ENCODE assay signal across 9 mouse cellular contexts in the genomic region with DNA sequence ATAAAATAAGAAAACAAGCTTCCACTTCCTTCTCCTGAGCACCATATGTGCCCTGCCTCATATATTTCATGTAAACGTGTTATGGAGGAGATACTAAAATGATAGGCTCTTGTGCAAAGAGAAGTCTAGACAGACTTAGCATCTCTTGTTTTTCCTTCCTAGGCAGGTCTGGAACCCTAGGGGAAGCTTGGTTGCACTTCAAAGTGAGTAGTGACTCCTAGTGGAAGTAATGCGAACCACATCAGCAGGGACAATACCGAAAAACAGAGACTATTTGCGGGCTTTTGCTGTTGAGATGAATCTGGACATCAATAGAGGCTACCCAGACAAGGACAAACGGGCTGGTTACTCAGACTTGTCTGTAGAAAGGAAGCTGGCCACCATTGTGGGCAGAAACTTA. TPM values are rescaled to one million over a fixed set of nuclear protein-coding genes. Genes with fewer than 3 reads are reported as not detected.
A peak's percentile ranks its signal among the peaks of the same experiment; 100 is the strongest.
DNase-seq lines count a peak whose midpoint lies in the region; ATAC-seq and TF ChIP-seq lines count a peak whose summit lies in the region.
"Had no signal": no experiment of that assay in that cellular context is flagged by ENCODE, and none has a peak within 500 bp of the region (broad histone marks: within the 10 kb centered on the region; RNA-seq: fewer than 3 reads in every experiment).

No protein-coding gene starts in this region.

- ATAC-seq in erythroblast, adult 5-6 weeks (replicated peaks; ENCODE audit: low FRiP score, poor library complexity, severe bottlenecking): peak; percentile 60; the same call in 1 of the 2 replicates
- ATAC-seq in forebrain, embryonic 13.5 days: no peak; the same call in 1 of the 2 replicates

- H3K36me3 ChIP-seq in heart, adult 2 months (ENCODE audit: control insufficient read depth, insufficient read depth, low read length): no peaks in the 10 kb centered on the region
- no peaks in the 10 kb centered on the region for H3K36me3 ChIP-seq in forebrain, embryonic 13.5 days (ENCODE audit: poor library complexity, severe bottlenecking)

- H3K79me2 ChIP-seq in heart, adult 2 months (replicated peaks; ENCODE audit: control insufficient read depth, insufficient read depth, low read length): no peaks in the 10 kb centered on the region

- no peaks in the 10 kb centered on the region for H3K9me3 ChIP-seq in forebrain, embryonic 13.5 days (replicated peaks)

- no peaks in the 10 kb centered on the region for H3K27me3 ChIP-seq in heart, adult 2 months (ENCODE audit: control insufficient read depth, insufficient read depth, low read length)
- no peaks in the 10 kb centered on the region for H3K27me3 ChIP-seq in forebrain, embryonic 13.5 days

- H3K9ac ChIP-seq in heart, adult 2 months (ENCODE audit: low read depth, low read length): no peak overlapping the region
- no peak overlapping the region for H3K9ac ChIP-seq in forebrain, embryonic 13.5 days

- intact Hi-C loops in heart, adult 2 months (cut with DNase I): loop anchor here (1.0 to 5.0 kb wide), 2 partner anchors 104 to 150 kb away; no protein-coding TSS in a partner anchor
- intact Hi-C loops in heart, postnatal 25 days (cut with DNase I): loop anchor here (1.0 to 5.0 kb wide), 2 partner anchors 104 to 145 kb away; a partner anchor contains a TSS

- no peak for TF ChIP-seq EP300 in heart, adult 2 months (IDR thresholded peaks at IDR 0.05; ENCODE audit: insufficient read depth, low read depth, low read length)

- H3K4me2 ChIP-seq in forebrain, embryonic 13.5 days: no peak overlapping the region

- no peak overlapping the region for H3K27ac ChIP-seq in heart, adult 2 months
- no peak overlapping the region for H3K27ac ChIP-seq in forebrain, embryonic 13.5 days

- WGBS in heart, adult 2 months: 7% methylated on average over 5 of the region's 5 CpGs
- WGBS in forebrain, embryonic 13.5 days: 17% methylated on average over 5 of the region's 5 CpGs

- peak; percentile 84 for TF ChIP-seq CTCF in heart, adult 2 months (IDR thresholded peaks at IDR 0.05)

- no peak for DNase-seq in heart, adult 2 months
- DNase-seq in heart, postnatal 25 days (ENCODE audit: low spot score): no peak
- DNase-seq in thymus, postnatal 14 days: peak; percentile 39
- DNase-seq in thymus, postnatal 36 days: no peak
- peak; percentile 72 for DNase-seq in mesoderm, embryonic 11.5 days (ENCODE audit: low read depth, low spot score)
- no peak for DNase-seq in urinary bladder, adult 2 months (ENCODE audit: low spot score)

- H3K4me3 ChIP-seq in heart, adult 2 months: no peak overlapping the region
- H3K4me3 ChIP-seq in forebrain, embryonic 13.5 days: no peak overlapping the region

- TF ChIP-seq POLR2A in heart, adult 2 months (IDR thresholded peaks at IDR 0.05; ENCODE audit: insufficient read depth, low read depth, low read length): no peak

- H3K4me1 ChIP-seq in heart, adult 2 months (ENCODE audit: control insufficient read depth, insufficient read depth, low read length): peaks cover 2% of the 10 kb centered on the region; the same call in 1 of the 2 replicates
- H3K4me1 ChIP-seq in forebrain, embryonic 13.5 days: no peaks in the 10 kb centered on the region

RNA-seq across cellular contexts. Expression of a gene that starts 6.1 kb away (rescaled TPM):
- total RNA-seq in heart, adult 2 months (2021): 10 to 100 TPM; 12.1 to 15.6 TPM
- 7.6 and 15.9 TPM in 2 replicates for polyA plus RNA-seq in heart, adult 2 months (2012; rRNA removed)
- 10 to 100 TPM; 16.5 to 16.6 TPM for total RNA-seq in heart, postnatal 25 days (2021)
- total RNA-seq in erythroblast, adult 5-6 weeks (2015; ENCODE audit: low replicate concordance): 0.38 and 4.4 TPM in 2 replicates
- total RNA-seq in erythroblast, adult 5-6 weeks (2017; ENCODE audit: low replicate concordance): 0.56 and 5.9 TPM in 2 replicates
- 19.4 and 21.9 TPM in 2 replicates for polyA plus RNA-seq in urinary bladder, adult 2 months (2012; rRNA removed)
- polyA plus RNA-seq in forebrain, embryonic 13.5 days (2015; fragmentation: Nextera tagmentation; extraction: Ambion mirVana): 35.7 and 39.0 TPM in 2 replicates

RNA-seq across cellular contexts. Expression of a gene that starts 9.9 kb away (rescaled TPM):
- 1 to 10 TPM; 6.0 to 6.6 TPM for total RNA-seq in heart, adult 2 months (2021)
- 5.6 and 7.4 TPM in 2 replicates for polyA plus RNA-seq in heart, adult 2 months (2012; rRNA removed)
- 1 to 10 TPM; 7.6 to 9.9 TPM for total RNA-seq in heart, postnatal 25 days (2021)
- 1.3 TPM in 1 of 2 replicates, not detected in the other for total RNA-seq in erythroblast, adult 5-6 weeks (2015; ENCODE audit: low replicate concordance)
- 0.43 and 0.70 TPM in 2 replicates for total RNA-seq in erythroblast, adult 5-6 weeks (2017; ENCODE audit: low replicate concordance)
- 10.8 and 14.9 TPM in 2 replicates for polyA plus RNA-seq in urinary bladder, adult 2 months (2012; rRNA removed)
- 19.6 and 22.8 TPM in 2 replicates for polyA plus RNA-seq in forebrain, embryonic 13.5 days (2015; fragmentation: Nextera tagmentation; extraction: Ambion mirVana)

RNA-seq across cellular contexts. Expression of a gene that starts 18.0 kb away (rescaled TPM):
- not detected for total RNA-seq in heart, adult 2 months (2021)
- polyA plus RNA-seq in heart, adult 2 months (2012; rRNA removed): 0.59 and 2.2 TPM in 2 replicates
- not detected for total RNA-seq in heart, postnatal 25 days (2021)
- 5.2 and 6.7 TPM in 2 replicates for total RNA-seq in erythroblast, adult 5-6 weeks (2015; ENCODE audit: low replicate concordance)
- 2.1 TPM in 1 of 2 replicates, not detected in the other for total RNA-seq in erythroblast, adult 5-6 weeks (2017; ENCODE audit: low replicate concordance)
- 1.2 and 1.9 TPM in 2 replicates for polyA plus RNA-seq in urinary bladder, adult 2 months (2012; rRNA removed)
- 0.79 TPM in 1 of 2 replicates, not detected in the other for polyA plus RNA-seq in forebrain, embryonic 13.5 days (2015; fragmentation: Nextera tagmentation; extraction: Ambion mirVana)
- total RNA-seq: layer of hippocampus, adult 18-20 months had no signal

RNA-seq across cellular contexts. Expression of a gene that starts 24.8 kb away (rescaled TPM):
- total RNA-seq in heart, adult 2 months (2021): 100 to 1,000 TPM; 625 to 742 TPM
- polyA plus RNA-seq in heart, adult 2 months (2012; rRNA removed): 916 and 995 TPM in 2 replicates
- total RNA-seq in heart, postnatal 25 days (2021): 100 to 1,000 TPM; 685 to 720 TPM
- total RNA-seq in erythroblast, adult 5-6 weeks (2015; ENCODE audit: low replicate concordance): 5.8 and 46.6 TPM in 2 replicates
- 28.5 and 34.0 TPM in 2 replicates for total RNA-seq in erythroblast, adult 5-6 weeks (2017; ENCODE audit: low replicate concordance)
- polyA plus RNA-seq in urinary bladder, adult 2 months (2012; rRNA removed): 141 and 189 TPM in 2 replicates
- 325 and 354 TPM in 2 replicates for polyA plus RNA-seq in forebrain, embryonic 13.5 days (2015; fragmentation: Nextera tagmentation; extraction: Ambion mirVana)

Comparison
In these comparisons a context has a peak if more than half of its experiments do, and no peak if none do; other contexts are left out.
1. DNase-seq: peak in thymus, postnatal 14 days (single experiment) and mesoderm, embryonic 11.5 days (single experiment); none in heart, adult 2 months (0 of 2), heart, postnatal 25 days (single experiment), thymus, postnatal 36 days (0 of 2) and urinary bladder, adult 2 months (single experiment).